Mouse (Mus musculus): ENCODE data around the gene Tmem97. TPM values are rescaled to one million over a fixed set of nuclear protein-coding genes. Genes with fewer than 3 reads are reported as not detected.
A peak's percentile ranks its signal among the peaks of the same experiment; 100 is the strongest.

Gene Tmem97
- total and polyA plus RNA-seq, 3 experiments = 166 to 215 (median 207) TPM

DNA sequence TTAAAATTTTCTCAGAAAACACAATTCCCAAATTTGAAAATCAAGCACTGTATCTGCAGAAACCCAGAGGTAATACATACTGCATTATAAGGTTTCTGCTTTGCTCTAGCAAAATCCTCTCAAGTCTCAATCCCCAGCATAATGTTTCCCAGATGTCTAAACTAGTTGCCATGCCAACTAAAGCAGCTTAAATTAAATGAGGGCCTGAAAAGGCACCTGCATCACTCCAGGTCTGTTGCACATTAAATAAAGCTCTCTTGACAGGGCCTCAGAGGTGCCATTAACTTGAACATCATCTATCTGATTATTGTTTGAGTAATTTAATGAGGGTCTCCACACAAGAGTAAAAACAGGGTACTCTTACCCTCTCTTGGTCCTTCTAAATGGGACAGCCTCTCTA is 46.2 kb upstream of the Tmem97 start:
- Histone ChIP-seq H3K27ac (ENCODE audit: control insufficient read depth, low read depth, low read length) (no peak overlapping the region), H3K4me3 (ENCODE audit: control insufficient read depth in 1 of 2, insufficient read depth in 1 of 2, low read depth in 2 of 2, low read length in 2 of 2) (no peak overlapping the region), H3K9ac (ENCODE audit: control insufficient read depth, low read depth, low read length, poor library complexity, severe bottlenecking) (no peak overlapping the region), H3K79me2 (ENCODE audit: control insufficient read depth, insufficient read depth, low read length, poor library complexity) (no peaks in the 10 kb centered on the region), H3K4me1 (ENCODE audit: control insufficient read depth in 1 of 2, insufficient read depth in 2 of 2, low read length in 2 of 2) (peaks cover 39 to 41% of the 10 kb centered on the region in 2 experiments), H3K9me3 (replicated peaks; ENCODE audit: insufficient read depth, low read length) (no peaks in the 10 kb centered on the region), H3K36me3 (ENCODE audit: control insufficient read depth in 1 of 2, insufficient read depth in 2 of 2, low read length in 2 of 2) (peaks cover 0 to 45% of the 10 kb centered on the region in 2 experiments; a peak in 2 of 4 replicates), H3K27me3 (ENCODE audit: control insufficient read depth in 1 of 2, insufficient read depth in 2 of 2, low read length in 2 of 2) (no peaks in the 10 kb centered on the region)
- 0 out of 2 replicates have a peak, but pooled peaks have one; percentile 72 for TF ChIP-seq CHD1 (IDR thresholded peaks at IDR 0.05; ENCODE audit: low read depth, low read length)
- TF ChIP-seq RCOR1 (IDR thresholded peaks at IDR 0.05; ENCODE audit: low read depth, low read length) = 0 out of 2 replicates have a peak, but pooled peaks have one; percentile 2
- no peak for TF ChIP-seq CHD2 (IDR thresholded peaks at IDR 0.05; ENCODE audit: low read length)
- no peak for DNase-seq (ENCODE audit: low read depth, low spot score)

DNA sequence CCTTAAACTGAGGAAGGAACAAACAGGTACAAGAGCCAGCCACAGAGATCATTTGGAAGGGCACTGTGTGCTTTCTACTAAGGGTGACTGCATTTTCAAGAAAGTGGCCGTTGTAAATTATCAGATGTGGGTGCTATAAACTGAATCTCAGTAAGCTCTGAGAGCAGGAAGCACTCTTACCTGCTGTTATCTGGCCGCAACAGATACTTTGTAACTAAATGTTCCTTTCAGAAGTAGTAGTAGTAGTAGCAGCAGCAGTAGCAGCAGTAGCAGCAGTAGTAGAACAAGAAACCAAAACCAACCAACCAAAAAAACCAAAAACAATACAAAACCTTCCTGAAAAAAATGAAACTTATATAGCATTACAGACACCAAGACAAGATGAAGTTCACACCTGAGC is 45.2 kb upstream of the Tmem97 start:
- peaks cover 33 to 41% of the 10 kb centered on the region in 2 experiments for H3K4me1 ChIP-seq (ENCODE audit: control insufficient read depth in 1 of 2, insufficient read depth in 2 of 2, low read length in 2 of 2)
- H3K27me3 ChIP-seq (ENCODE audit: control insufficient read depth in 1 of 2, insufficient read depth in 2 of 2, low read length in 2 of 2) = no peaks in the 10 kb centered on the region
- peak overlapping the region; percentile 82 for H3K27ac ChIP-seq (ENCODE audit: control insufficient read depth, low read depth, low read length)
- peaks cover 0 to 42% of the 10 kb centered on the region in 2 experiments; a peak in 2 of 4 replicates for H3K36me3 ChIP-seq (ENCODE audit: control insufficient read depth in 1 of 2, insufficient read depth in 2 of 2, low read length in 2 of 2)
- peak overlapping the region; percentile 5; the same call in 1 of the 2 replicates for H3K9ac ChIP-seq (ENCODE audit: control insufficient read depth, low read depth, low read length, poor library complexity, severe bottlenecking)
- peak overlapping the region in 1 of 2 experiments; percentile 28; a peak in 2 of 4 replicates for H3K4me3 ChIP-seq (ENCODE audit: control insufficient read depth in 1 of 2, insufficient read depth in 1 of 2, low read depth in 2 of 2, low read length in 2 of 2)
- no peaks in the 10 kb centered on the region for H3K79me2 ChIP-seq (ENCODE audit: control insufficient read depth, insufficient read depth, low read length, poor library complexity)
- no peaks in the 10 kb centered on the region for H3K9me3 ChIP-seq (replicated peaks; ENCODE audit: insufficient read depth, low read length)
- peak; percentile 81 for DNase-seq (ENCODE audit: low read depth, low spot score)
- TF ChIP-seq ZKSCAN1 (IDR thresholded peaks at IDR 0.05; ENCODE audit: low read depth, low read length) (peak; percentile 74), GATA1 (IDR thresholded peaks at IDR 0.05; ENCODE audit: low read depth, low read length) (peak; percentile 98), TBP (IDR thresholded peaks at IDR 0.05; ENCODE audit: low read depth, low read length) (no peak), USF1 (IDR thresholded peaks at IDR 0.05; ENCODE audit: low read depth, low read length) (no peak), CHD2 (IDR thresholded peaks at IDR 0.05; ENCODE audit: low read length) (peak; percentile 60), ZC3H11A (IDR thresholded peaks at IDR 0.05; ENCODE audit: low read depth, low read length) (0 out of 2 replicates have a peak, but pooled peaks have one; percentile 16), MAX (IDR thresholded peaks at IDR 0.05; ENCODE audit: low read length) (peak; percentile 69; the same call in 1 of the 2 replicates), TCF12 (IDR thresholded peaks at IDR 0.05; ENCODE audit: low read depth, low read length) (peak; percentile 98), USF2 (IDR thresholded peaks at IDR 0.05; ENCODE audit: borderline replicate concordance in 1 of 2, insufficient read depth in 1 of 2, low read depth in 1 of 2, low read length in 2 of 2) (no peak), MEF2A (IDR thresholded peaks at IDR 0.05; ENCODE audit: extremely low read depth, insufficient replicate concordance, low read depth, low read length, poor library complexity, severe bottlenecking) (peak; percentile 54; the same call in 1 of the 2 replicates), ZMIZ1 (IDR thresholded peaks at IDR 0.05; ENCODE audit: low read depth, low read length) (no peak; the same call in 1 of the 2 replicates), POLR2AphosphoS2 (IDR thresholded peaks at IDR 0.05; ENCODE audit: low read length) (peak; percentile 75; the same call in 1 of the 2 replicates), E2F4 (IDR thresholded peaks at IDR 0.05; ENCODE audit: borderline replicate concordance, low read depth, low read length) (no peak), JUND (IDR thresholded peaks at IDR 0.05; ENCODE audit: low read depth, low read length) (0 out of 2 replicates have a peak, but pooled peaks have one; percentile 33), EP300 (IDR thresholded peaks at IDR 0.05; ENCODE audit: low read depth in 1 of 2, low read length in 2 of 2) (peak; percentile 99), KAT2A (conservative IDR thresholded peaks at IDR 0.05; ENCODE audit: low read depth, low read length) (peak; percentile 57; the same call in 1 of the 2 replicates), MXI1 (IDR thresholded peaks at IDR 0.05; ENCODE audit: low read depth, low read length) (peak; percentile 32; the same call in 1 of the 2 replicates), POLR2AphosphoS5 (IDR thresholded peaks at IDR 0.05; ENCODE audit: borderline replicate concordance, low read depth, low read length) (no peak), HCFC1 (IDR thresholded peaks at IDR 0.05; ENCODE audit: low read depth, low read length) (peak; percentile 71), GABPA (IDR thresholded peaks at IDR 0.05; ENCODE audit: low read depth, low read length) (peak; percentile 68), SIN3A (IDR thresholded peaks at IDR 0.05; ENCODE audit: low read length) (peak; percentile 94), BHLHE40 (IDR thresholded peaks at IDR 0.05; ENCODE audit: borderline replicate concordance, low read depth, low read length) (peak; percentile 78), CHD1 (IDR thresholded peaks at IDR 0.05; ENCODE audit: low read depth, low read length) (no peak; the same call in 1 of the 2 replicates), TAL1 (IDR thresholded peaks at IDR 0.05; ENCODE audit: low read length) (peak; percentile 83), MAFK (IDR thresholded peaks at IDR 0.05; ENCODE audit: borderline replicate concordance, low read depth, low read length) (peak; percentile 78; the same call in 1 of the 2 replicates), ETS1 (IDR thresholded peaks at IDR 0.05; ENCODE audit: low read depth, low read length) (peak; percentile 96), ELF1 (IDR thresholded peaks at IDR 0.05; ENCODE audit: low read depth, low read length) (peak; percentile 69; the same call in 1 of the 2 replicates), RCOR1 (IDR thresholded peaks at IDR 0.05; ENCODE audit: low read depth, low read length) (peak; percentile 100), NELFE (IDR thresholded peaks at IDR 0.05; ENCODE audit: low read depth, low read length) (peak; percentile 40; the same call in 1 of the 2 replicates), CTCF (IDR thresholded peaks at IDR 0.05 in 2 of 3, conservative IDR thresholded peaks at IDR 0.05 in 1 of 3; ENCODE audit: control insufficient read depth in 1 of 3, insufficient read depth in 1 of 3, low read depth in 2 of 3, low read length in 3 of 3, poor library complexity in 1 of 3, severe bottlenecking in 1 of 3) (no peak)

Data from MEL (cell line).